ENCODE assay signal across 10 mouse cellular contexts in the genomic region with DNA sequence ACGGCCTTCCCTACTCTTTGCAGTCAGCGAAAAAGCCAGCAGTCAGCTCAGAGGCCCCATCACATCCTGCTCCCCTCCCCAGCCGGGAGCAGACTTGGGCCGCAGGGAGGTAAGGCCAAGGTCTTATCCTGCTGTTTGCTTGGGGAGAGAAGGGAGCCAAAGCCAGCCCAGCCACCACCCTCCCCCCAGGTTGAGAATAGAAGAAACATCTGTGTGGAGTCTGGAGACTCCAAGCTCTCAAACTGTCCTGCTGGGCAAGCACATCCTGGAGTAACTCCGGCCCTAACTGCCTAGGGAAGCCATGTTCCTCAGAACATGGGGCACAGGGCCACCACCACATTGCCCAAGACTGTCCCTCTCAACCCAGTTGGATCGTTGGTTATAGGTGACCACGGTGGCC. TPM values are rescaled to one million over a fixed set of nuclear protein-coding genes. Genes with fewer than 3 reads are reported as not detected.
DNase-seq lines count a peak whose midpoint lies in the region; ATAC-seq and TF ChIP-seq lines count a peak whose summit lies in the region.
"Had no signal": no experiment of that assay in that cellular context is flagged by ENCODE, and none has a peak within 500 bp of the region (broad histone marks: within the 10 kb centered on the region; RNA-seq: fewer than 3 reads in every experiment).

No protein-coding gene starts in this region.

- DNase-seq in adrenal gland, adult 2 months: peak; percentile 42
- no peak for DNase-seq in adrenal gland, adult 8-10 months
- peak; percentile 45 for DNase-seq in adipocyte (ENCODE audit: low spot score)
- DNase-seq in left cerebral cortex, postnatal 36 days (ENCODE audit: low spot score in 2 of 2): no peak
- no peak for DNase-seq in layer of hippocampus, adult 2 months (ENCODE audit: low spot score in 2 of 2)

- intact Hi-C loops in left cerebral cortex, postnatal 36 days (cut with DNase I): no loop called here

- ATAC-seq in heart, embryonic 16.5 days (replicated peaks; ENCODE audit: extremely low read depth, insufficient read depth, low FRiP score): peak; percentile 67
- peak; percentile 76 for ATAC-seq in lung, embryonic 15.5 days (ENCODE audit: borderline replicate concordance, extremely low read depth, low FRiP score, low TSS enrichment)
- no peak for ATAC-seq in erythroblast, adult 5-6 weeks (replicated peaks; ENCODE audit: low FRiP score, poor library complexity, severe bottlenecking)

- H3K9me3 ChIP-seq in heart, embryonic 16.5 days (replicated peaks; ENCODE audit: control insufficient read depth, low read length): no peaks in the 10 kb centered on the region
- no peaks in the 10 kb centered on the region for H3K9me3 ChIP-seq in lung, embryonic 15.5 days
- H3K9me3 ChIP-seq: embryonic facial prominence, embryonic 12.5 days had no signal

- WGBS in heart, embryonic 16.5 days: 34% methylated on average over 7 of the region's 7 CpGs
- WGBS in lung, embryonic 15.5 days: 37% methylated on average over 7 of the region's 7 CpGs

- no peak overlapping the region for H3K4me3 ChIP-seq in heart, embryonic 16.5 days (ENCODE audit: low read length)
- H3K4me3 ChIP-seq in lung, embryonic 15.5 days: no peak overlapping the region
- no peak overlapping the region for H3K4me3 ChIP-seq in layer of hippocampus, adult 2 months
- H3K4me3 ChIP-seq: embryonic facial prominence, embryonic 12.5 days had no signal

- H3K9ac ChIP-seq in heart, embryonic 16.5 days (ENCODE audit: low read length): 0 out of 2 replicates have a peak overlapping the region, but pooled peaks have one; percentile 14
- H3K9ac ChIP-seq in lung, embryonic 15.5 days: no peak overlapping the region
- H3K9ac ChIP-seq: embryonic facial prominence, embryonic 12.5 days had no signal

- 0 out of 2 replicates have a peak overlapping the region, but pooled peaks have one; percentile 7 for H3K4me2 ChIP-seq in heart, embryonic 16.5 days (ENCODE audit: low read depth, low read length)
- peak overlapping the region; percentile 21 for H3K4me2 ChIP-seq in lung, embryonic 15.5 days
- H3K4me2 ChIP-seq: embryonic facial prominence, embryonic 12.5 days had no signal

- TF ChIP-seq CTCF in layer of hippocampus, adult 2 months (conservative IDR thresholded peaks at IDR 0.05): no peak

- peaks cover 29% of the 10 kb centered on the region for H3K36me3 ChIP-seq in heart, embryonic 16.5 days (ENCODE audit: control insufficient read depth, insufficient read depth)
- H3K36me3 ChIP-seq in lung, embryonic 15.5 days: peaks cover 38% of the 10 kb centered on the region
- H3K36me3 ChIP-seq: embryonic facial prominence, embryonic 12.5 days had no signal

- H3K27me3 ChIP-seq in heart, embryonic 16.5 days (ENCODE audit: control insufficient read depth, insufficient read depth, low read length): no peaks in the 10 kb centered on the region
- no peaks in the 10 kb centered on the region for H3K27me3 ChIP-seq in lung, embryonic 15.5 days
- H3K27me3 ChIP-seq: embryonic facial prominence, embryonic 12.5 days had no signal

- peak overlapping the region; percentile 90 for H3K27ac ChIP-seq in heart, embryonic 16.5 days (ENCODE audit: low read length)
- peak overlapping the region; percentile 89 for H3K27ac ChIP-seq in lung, embryonic 15.5 days
- no peak overlapping the region for H3K27ac ChIP-seq in layer of hippocampus, adult 2 months

- H3K4me1 ChIP-seq in heart, embryonic 16.5 days (ENCODE audit: control insufficient read depth, insufficient read depth, low read length): peaks cover 51% of the 10 kb centered on the region
- peaks cover 90% of the 10 kb centered on the region for H3K4me1 ChIP-seq in lung, embryonic 15.5 days

RNA-seq across cellular contexts. Expression of a gene that starts 14.9 kb away (rescaled TPM):
- 1 to 10 TPM; 2.4 to 2.5 TPM for total RNA-seq in adrenal gland, adult 2 months (2021)
- 4.4 and 5.6 TPM in 2 replicates for polyA plus RNA-seq in adrenal gland, adult 2 months (2012; rRNA removed)
- 1 to 10 TPM; 2.9 to 7.5 (median 5.2) TPM for total RNA-seq in adrenal gland, adult 8-10 months (2022)
- 115 and 121 TPM in 2 replicates for polyA plus RNA-seq in heart, embryonic 16.5 days (2015; fragmentation: Nextera tagmentation; extraction: Ambion mirVana)
- 156 and 158 TPM in 2 replicates for polyA plus RNA-seq in lung, embryonic 15.5 days (2015; fragmentation: Nextera tagmentation; extraction: Ambion mirVana)
- total RNA-seq in left cerebral cortex, postnatal 36 days (2021): 1 to 10 TPM in 1 of 2 experiments, under 1 TPM in 1; 0.68 to 1.5 TPM
- not detected in 2 replicates for total RNA-seq in erythroblast, adult 5-6 weeks (2015; ENCODE audit: low replicate concordance)
- total RNA-seq in erythroblast, adult 5-6 weeks (2017; ENCODE audit: low replicate concordance): not detected in 2 replicates
- total RNA-seq in layer of hippocampus, adult 2 months (2021): 1 to 10 TPM; 2.2 to 3.8 TPM
- total RNA-seq: megakaryocyte progenitor cell, adult 5-6 weeks had no signal

RNA-seq across cellular contexts. Expression of a gene that starts 34.4 kb away (rescaled TPM):
- total RNA-seq in adrenal gland, adult 2 months (2021): under 1 TPM; 0.21 to 0.86 TPM
- polyA plus RNA-seq in adrenal gland, adult 2 months (2012; rRNA removed): 0.07 and 0.17 TPM in 2 replicates
- 1 to 10 TPM in 1 of 4 experiments, under 1 TPM in 2, not detected in 1; 0.52 to 1.0 (median 0.55) TPM for total RNA-seq in adrenal gland, adult 8-10 months (2022)
- polyA plus RNA-seq in heart, embryonic 16.5 days (2015; fragmentation: Nextera tagmentation; extraction: Ambion mirVana): 1.7 and 2.5 TPM in 2 replicates
- 11.4 and 11.8 TPM in 2 replicates for polyA plus RNA-seq in lung, embryonic 15.5 days (2015; fragmentation: Nextera tagmentation; extraction: Ambion mirVana)
- 1 to 10 TPM; 2.2 to 2.9 TPM for total RNA-seq in left cerebral cortex, postnatal 36 days (2021)
- not detected in 2 replicates for total RNA-seq in erythroblast, adult 5-6 weeks (2015; ENCODE audit: low replicate concordance)
- not detected in 2 replicates for total RNA-seq in erythroblast, adult 5-6 weeks (2017; ENCODE audit: low replicate concordance)
- 1 to 10 TPM; 2.0 to 3.3 TPM for total RNA-seq in layer of hippocampus, adult 2 months (2021)
- total RNA-seq: megakaryocyte progenitor cell, adult 5-6 weeks had no signal

RNA-seq across cellular contexts. Expression of a gene that starts 38.7 kb away (rescaled TPM):
- total RNA-seq in adrenal gland, adult 2 months (2021): 1 to 10 TPM in 1 of 2 experiments, under 1 TPM in 1; 0.83 to 4.7 TPM
- polyA plus RNA-seq in adrenal gland, adult 2 months (2012; rRNA removed): 8.5 and 13.4 TPM in 2 replicates
- total RNA-seq in adrenal gland, adult 8-10 months (2022): 1 to 10 TPM; 1.4 to 4.8 (median 3.4) TPM
- polyA plus RNA-seq in heart, embryonic 16.5 days (2015; fragmentation: Nextera tagmentation; extraction: Ambion mirVana): 0.17 TPM in 1 of 2 replicates, not detected in the other
- polyA plus RNA-seq in lung, embryonic 15.5 days (2015; fragmentation: Nextera tagmentation; extraction: Ambion mirVana): 0.14 and 0.26 TPM in 2 replicates
- under 1 TPM in 1 of 2 experiments, not detected in 1; 0.29 TPM for total RNA-seq in left cerebral cortex, postnatal 36 days (2021)
- not detected in 2 replicates for total RNA-seq in erythroblast, adult 5-6 weeks (2015; ENCODE audit: low replicate concordance)
- total RNA-seq in erythroblast, adult 5-6 weeks (2017; ENCODE audit: low replicate concordance): not detected in 2 replicates
- total RNA-seq in layer of hippocampus, adult 2 months (2021): not detected
- total RNA-seq: megakaryocyte progenitor cell, adult 5-6 weeks had no signal

RNA-seq across cellular contexts. Expression of a gene that starts 44.5 kb away (rescaled TPM):
- 10 to 100 TPM; 68.0 to 86.1 TPM for total RNA-seq in adrenal gland, adult 2 months (2021)
- polyA plus RNA-seq in adrenal gland, adult 2 months (2012; rRNA removed): 31.6 and 37.9 TPM in 2 replicates
- total RNA-seq in adrenal gland, adult 8-10 months (2022): 10 to 100 TPM; 81.9 to 90.7 (median 84.3) TPM
- polyA plus RNA-seq in heart, embryonic 16.5 days (2015; fragmentation: Nextera tagmentation; extraction: Ambion mirVana): 70.2 and 81.8 TPM in 2 replicates
- polyA plus RNA-seq in lung, embryonic 15.5 days (2015; fragmentation: Nextera tagmentation; extraction: Ambion mirVana): 137 and 140 TPM in 2 replicates
- total RNA-seq in left cerebral cortex, postnatal 36 days (2021): 10 to 100 TPM; 42.8 to 50.2 TPM
- total RNA-seq in erythroblast, adult 5-6 weeks (2015; ENCODE audit: low replicate concordance): 44.7 and 49.6 TPM in 2 replicates
- 11.8 and 27.4 TPM in 2 replicates for total RNA-seq in erythroblast, adult 5-6 weeks (2017; ENCODE audit: low replicate concordance)
- total RNA-seq in layer of hippocampus, adult 2 months (2021): 10 to 100 TPM; 55.7 to 56.2 TPM

Comparison
In these comparisons a context has a peak if more than half of its experiments do, and no peak if none do; other contexts are left out.
1. DNase-seq: peak in adrenal gland, adult 2 months (single experiment) and adipocyte (single experiment); none in adrenal gland, adult 8-10 months (single experiment), left cerebral cortex, postnatal 36 days (0 of 2) and layer of hippocampus, adult 2 months (0 of 2).